Mouse (Mus musculus): ENCODE results near the gene Minpp1.
A peak's percentile ranks its signal among the peaks of the same experiment; 100 is the strongest.

Gene Minpp1

DNA sequence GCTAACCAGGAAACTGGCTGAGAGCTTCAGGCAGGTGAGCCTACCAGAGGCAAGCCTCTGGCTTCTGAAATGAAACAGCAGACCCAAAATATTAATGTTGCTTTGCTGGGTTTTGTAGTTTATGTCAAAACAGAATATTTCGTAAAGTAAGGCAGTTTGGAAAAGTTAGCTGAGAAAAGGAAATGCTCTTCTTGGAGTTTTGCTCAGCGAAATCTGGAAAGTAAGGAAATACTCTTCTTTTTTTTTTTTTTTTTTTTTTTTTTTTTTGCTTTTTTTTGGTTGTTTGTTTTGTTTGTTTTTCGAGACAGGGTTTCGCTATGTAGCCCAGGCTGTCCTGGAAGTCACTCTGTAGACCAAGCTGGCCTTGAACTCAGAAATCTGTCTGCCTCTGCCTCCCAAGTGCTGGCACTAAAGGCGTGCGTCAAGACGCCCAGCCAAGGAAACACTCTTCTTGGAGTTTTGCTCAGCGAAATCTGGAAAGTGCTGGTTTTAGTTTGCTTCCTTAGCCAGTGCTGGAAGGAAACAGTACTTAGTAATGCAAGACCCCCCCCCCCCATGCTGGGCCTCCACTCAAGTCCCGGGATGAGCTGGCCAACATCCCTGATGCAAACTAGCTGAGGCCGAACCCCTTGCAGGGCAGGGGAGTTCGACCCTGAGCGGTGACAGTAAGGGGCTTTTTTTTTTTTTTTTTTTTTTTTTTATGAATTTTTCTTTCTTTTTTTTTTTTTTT, 3.8 kb downstream of the Minpp1 start:
- DNase-seq (ENCODE audit: low spot score) = no peak

DNA sequence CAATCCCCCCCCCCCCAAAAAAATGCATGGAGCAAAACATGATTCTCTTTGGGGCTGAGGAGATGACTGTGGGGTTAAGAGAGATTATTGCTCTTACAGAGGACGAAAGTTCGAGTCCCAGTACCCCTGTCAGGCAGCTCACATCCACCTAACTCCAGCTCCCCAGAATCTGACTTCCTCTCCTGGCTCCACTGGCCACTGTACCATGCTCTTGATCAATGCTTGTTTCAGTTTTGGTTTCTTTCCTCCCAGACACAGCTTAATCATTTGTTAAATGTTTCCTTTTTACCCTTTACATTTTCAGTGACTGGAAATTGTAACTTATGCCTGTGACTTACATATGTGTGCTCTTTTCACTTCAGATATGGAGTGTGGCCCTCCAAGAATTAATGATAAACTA, 5.4 kb downstream of the Minpp1 start:
- DNase-seq (ENCODE audit: low spot score) = no peak

GRCm38 (mm10) chr19:32492339-32492738, 6.8 kb downstream of the Minpp1 start:
- DNase-seq (ENCODE audit: low spot score) = no peak

DNA sequence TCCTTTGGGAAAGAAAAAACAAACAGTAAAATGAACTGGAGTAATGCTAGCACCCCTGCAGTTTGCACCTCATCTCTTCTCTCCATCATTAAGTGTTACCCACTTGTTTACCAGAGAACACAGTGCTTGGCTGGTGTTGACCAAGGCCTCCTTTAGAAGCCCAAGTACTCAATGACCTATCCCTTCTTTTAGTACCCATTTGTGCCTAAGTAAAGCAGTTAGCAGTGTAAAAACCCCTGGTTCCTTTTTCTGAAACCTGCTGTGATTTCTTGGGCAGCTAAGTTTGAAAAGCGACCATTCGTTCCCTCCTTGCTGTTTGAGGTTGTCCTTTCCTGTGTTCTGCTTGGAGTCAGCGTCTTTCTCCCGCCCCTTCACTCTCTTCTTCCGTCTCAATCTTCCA, 7.4 kb downstream of the Minpp1 start:
- DNase-seq (ENCODE audit: low spot score) = no peak

DNA sequence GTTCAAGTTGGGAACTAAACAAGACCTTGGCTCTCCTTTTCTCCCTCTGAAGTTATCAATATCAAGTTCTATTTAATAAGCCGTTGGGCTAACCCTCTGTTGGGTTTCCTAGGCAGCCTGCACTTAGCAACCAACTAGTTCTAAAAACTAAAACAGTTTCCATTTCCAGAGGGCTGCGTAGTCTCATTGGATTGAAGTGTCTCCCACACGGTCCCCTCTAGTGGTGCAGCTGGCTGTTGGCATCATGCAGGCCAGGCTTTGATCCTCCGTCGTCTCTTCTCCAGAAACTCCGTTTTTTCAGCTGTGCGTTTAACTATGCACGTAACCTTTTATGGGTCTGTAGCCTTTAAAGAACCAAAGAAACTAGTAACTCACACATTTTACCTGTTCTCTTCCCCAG, 7.9 kb downstream of the Minpp1 start:
- DNase-seq (ENCODE audit: low spot score) = no peak

DNA sequence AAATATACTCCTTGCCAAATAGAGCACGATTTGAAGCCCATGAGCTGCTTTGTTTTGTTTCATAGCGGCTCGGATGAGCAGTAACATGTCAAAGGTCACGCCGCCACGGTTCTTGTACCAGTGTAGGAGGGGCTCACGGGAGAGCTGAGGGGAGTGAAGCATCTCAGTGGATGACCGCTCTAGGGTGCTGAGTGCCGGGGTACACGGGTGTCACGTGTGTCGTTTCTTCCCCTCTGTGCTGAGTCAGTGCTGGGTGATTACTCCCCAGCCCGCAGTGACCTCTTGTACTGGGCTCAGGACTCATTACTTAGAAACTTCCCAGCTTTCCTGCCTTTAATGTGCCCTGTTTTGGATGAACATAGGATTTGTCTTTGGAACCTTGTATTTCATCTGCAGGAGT, 9.0 kb downstream of the Minpp1 start:
- no peak for DNase-seq (ENCODE audit: low spot score)

- no peak for DNase-seq (ENCODE audit: low spot score)
Observed at GRCm38 (mm10) chr19:32495034-32495433, 9.5 kb downstream of the Minpp1 start.

- DNase-seq (ENCODE audit: low spot score) = no peak
Observed at GRCm38 (mm10) chr19:32497411-32497810, 11.8 kb downstream of the Minpp1 start.

GRCm38 (mm10) chr19:32498002-32498401, 12.4 kb downstream of the Minpp1 start:
- no peak for DNase-seq (ENCODE audit: low spot score)

DNA sequence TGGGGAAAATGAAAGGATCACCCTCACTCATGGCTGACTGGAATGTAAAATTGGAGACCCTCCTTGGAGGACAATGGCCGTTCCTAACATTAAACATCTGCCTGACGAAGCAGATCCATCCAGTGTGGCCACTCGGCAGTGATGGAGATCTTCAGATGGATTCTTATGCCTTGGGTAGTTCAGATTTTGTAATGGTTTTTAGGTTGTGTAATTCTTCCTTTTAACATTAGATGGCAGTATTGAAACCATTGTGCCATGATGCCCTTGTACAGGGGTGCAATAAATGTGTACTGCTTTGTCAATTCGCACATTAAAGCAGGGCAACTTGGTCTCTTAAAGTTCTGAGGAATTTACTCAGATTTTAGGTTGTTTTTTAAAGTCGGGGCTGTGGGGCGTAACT, 15.8 kb downstream of the Minpp1 start:
- no peak for DNase-seq (ENCODE audit: low spot score)

- no peak for DNase-seq (ENCODE audit: low spot score)
Observed at GRCm38 (mm10) chr19:32506081-32506480, 20.5 kb downstream of the Minpp1 start.

DNA sequence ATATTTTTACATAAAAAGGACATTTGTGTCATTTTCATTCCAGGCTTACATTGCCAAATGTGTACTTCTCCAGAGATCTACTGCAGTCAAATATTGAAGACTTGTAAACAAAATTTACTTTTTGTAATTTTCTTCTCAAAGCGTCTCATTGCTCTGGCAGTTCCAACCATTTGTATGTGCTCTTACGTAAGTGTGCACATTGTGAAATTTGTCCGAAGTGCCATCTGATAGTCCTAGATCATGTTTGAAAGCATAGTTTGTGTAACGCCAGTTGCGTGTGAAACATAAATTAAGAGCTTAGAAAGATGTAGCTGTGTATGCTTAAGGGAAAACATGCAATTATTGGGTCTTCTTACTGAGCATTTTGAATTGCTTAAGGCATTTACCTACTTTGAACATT, 20.9 kb downstream of the Minpp1 start:
- no peak for DNase-seq (ENCODE audit: low spot score)

DNA sequence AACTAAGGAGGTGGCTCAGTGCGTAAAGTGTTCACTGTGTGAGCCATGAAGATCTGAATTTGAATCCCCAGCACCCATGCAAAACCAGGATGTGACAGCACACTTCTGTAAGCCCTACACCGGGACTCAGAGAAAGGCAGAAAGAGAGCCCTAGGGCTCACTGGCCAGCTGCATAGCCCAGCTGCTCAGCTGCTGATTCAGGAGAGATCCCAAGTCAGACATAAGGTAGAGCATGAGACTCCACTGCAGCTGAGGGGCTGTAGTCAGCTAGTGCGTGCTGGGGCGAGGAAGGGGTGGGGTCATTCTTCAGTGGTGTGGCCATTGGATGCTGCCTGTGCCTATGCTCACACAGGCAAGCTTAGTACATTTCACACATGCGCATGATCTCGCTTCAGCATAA, 21.5 kb downstream of the Minpp1 start:
- DNase-seq (ENCODE audit: low spot score) = no peak

DNA sequence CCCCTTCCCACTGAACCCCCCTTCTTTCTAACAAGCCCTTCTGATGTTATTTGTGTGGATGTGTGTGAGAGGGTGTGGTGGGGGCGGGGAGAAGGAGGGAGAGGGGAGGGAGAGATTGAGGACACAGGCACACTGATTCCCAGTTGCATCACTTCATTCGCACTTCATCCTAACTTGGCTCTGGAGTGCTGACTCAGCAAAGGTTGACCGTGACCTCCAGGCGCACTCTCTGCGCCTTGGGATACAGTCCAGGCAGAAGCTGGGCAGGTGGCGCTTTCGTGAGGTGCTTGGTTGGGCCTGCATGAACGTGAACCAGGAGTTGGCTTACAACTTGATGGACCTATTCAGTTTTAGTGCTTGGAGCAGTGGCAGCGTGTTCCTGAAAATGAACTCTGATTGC, 22.0 kb downstream of the Minpp1 start:
- DNase-seq (ENCODE audit: low spot score) = no peak

DNA sequence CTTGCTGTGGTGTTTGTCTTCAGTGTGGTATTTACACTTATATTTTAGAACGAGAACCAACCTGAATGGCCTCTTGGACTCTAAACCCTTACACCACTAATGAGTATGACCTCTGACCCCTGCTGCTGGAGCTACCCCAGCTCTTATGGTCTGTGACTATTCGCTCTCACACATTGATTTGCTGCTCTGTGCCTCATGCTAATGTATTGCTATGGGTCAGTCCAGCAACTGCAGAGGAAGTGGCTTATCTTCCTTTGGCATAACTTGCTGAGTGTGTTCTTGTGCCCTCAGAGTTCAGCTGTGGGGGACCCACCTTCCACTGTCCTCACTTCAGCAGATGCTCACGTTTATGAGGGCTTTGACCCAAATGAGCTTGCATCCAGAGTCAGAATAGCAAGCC, 24.7 kb downstream of the Minpp1 start:
- DNase-seq (ENCODE audit: low spot score) = peak; percentile 42

GRCm38 (mm10) chr19:32510962-32511361, 25.4 kb downstream of the Minpp1 start:
- peak; percentile 79 for DNase-seq (ENCODE audit: low spot score)

DNA sequence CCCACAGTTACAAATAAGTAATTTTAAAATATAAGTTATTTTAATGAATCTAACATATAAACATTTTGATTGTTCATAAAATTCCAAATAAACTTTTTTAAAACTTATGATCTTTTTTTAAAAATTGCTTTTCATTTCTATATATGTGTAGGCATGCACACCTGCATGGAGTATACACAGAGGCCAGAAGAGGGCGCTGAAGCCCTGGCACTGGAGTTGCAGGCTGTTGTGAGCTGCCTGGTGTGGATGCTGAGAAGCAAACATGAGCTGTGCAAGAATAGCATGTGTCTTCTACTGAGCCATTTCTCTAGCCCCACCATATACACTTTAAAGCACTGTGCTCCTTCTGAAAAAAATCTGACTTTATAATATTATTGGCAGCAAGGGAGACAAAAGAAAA, 26.9 kb downstream of the Minpp1 start:
- no peak for DNase-seq (ENCODE audit: low spot score)

DNA sequence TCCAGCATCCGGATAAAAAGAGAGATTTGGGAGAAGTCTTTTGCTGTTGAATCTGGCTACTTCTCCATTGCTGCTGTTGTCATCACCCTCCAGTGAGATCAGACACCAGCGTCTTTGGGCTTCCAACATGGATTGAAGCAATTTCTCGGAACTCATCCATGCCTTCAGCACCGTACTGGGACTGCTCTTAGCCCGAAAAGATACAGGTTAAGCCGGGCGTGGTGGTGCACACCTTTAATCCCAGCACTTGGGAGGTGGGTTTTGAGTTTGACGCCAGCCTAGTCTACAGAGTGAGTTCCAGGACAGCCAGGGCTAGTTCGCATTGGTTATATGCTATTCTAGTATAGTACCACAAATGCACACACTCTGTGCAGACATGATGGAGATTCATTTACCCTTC, 31.0 kb downstream of the Minpp1 start:
- no peak for DNase-seq (ENCODE audit: low spot score)

DNA sequence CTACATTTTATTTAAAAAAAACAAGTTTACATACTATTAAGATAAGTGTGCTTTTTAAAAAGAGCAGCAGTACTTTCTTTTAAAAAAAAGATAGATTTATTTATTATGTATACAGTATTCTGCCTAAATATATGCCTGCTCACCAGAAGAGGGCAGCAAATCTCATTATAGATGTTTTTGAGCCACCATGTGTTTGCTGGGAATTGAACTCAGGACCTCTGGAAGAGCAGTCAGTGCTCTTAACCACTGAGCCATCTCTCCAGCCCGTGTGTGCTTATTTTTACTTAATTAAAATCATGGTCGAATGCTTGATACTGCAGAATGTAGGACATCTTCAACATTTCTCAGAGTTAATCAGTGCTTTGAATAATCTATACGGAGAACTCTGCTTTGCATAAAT, 35.9 kb downstream of the Minpp1 start:
- DNase-seq (ENCODE audit: low spot score) = no peak

DNA sequence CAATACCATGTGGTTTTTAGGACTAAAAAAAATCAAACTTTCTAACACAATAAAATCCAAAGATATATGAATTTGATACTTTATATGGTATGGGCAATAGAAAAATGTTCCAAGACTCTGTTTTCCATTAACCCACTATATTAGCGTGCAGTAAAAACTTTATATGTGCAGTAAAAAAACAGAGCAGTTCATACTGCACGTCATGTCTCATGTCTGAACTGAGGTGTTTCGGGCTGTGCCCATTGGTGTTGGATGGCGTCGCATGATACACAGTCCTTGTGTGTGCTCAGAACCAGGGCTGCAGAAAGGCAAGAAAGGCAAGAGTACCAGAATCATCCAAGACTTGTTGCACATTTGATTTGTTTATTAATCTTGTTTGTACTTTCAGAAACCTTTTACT, 36.7 kb downstream of the Minpp1 start:
- DNase-seq (ENCODE audit: low spot score) = no peak

DNA sequence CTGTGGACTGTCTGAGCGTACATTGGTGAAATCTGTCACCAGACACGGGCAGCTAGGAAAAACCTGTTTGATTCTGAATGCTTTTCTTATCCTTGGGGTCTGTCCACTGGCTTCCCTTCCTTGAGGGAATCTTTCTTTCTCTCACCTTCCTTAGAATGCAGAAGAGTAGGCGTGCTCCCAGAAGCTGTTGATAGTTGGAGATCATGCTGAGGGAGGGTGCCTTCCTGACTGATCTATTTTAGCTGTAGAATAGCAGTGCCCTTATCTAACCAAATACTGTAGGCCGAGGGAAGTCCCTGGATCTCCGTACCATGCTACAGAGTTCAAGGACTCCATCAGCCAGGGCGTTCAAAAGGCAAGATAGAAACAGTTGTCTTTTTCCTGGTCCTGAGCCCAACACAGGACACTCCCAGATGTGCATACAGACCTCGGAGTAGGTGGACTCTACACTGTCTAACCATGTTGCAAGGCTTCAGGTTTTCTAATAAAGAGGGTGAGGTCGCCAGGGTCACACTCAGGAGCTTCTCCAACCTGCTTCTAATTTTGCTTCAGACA, 37.3 kb downstream of the Minpp1 start:
- no peak for DNase-seq (ENCODE audit: low spot score)

GRCm38 (mm10) chr19:32523769-32524515, 38.4 kb downstream of the Minpp1 start:
- no peak for DNase-seq (ENCODE audit: low spot score)

GRCm38 (mm10) chr19:32524516-32524860, 38.9 kb downstream of the Minpp1 start:
- no peak for DNase-seq (ENCODE audit: low spot score)

- DNase-seq (ENCODE audit: low spot score) = no peak
Observed at GRCm38 (mm10) chr19:32527139-32527538, 41.6 kb downstream of the Minpp1 start.
